Mouse (Mus musculus) left cerebral cortex, adult 8-10 months (tissue): Measurements from ENCODE around the gene Gm10282. TPM values are rescaled to one million over a fixed set of nuclear protein-coding genes. Genes with fewer than 3 reads are reported as not detected.

Source experiments
- DNase-seq, 2 experiments: peaks; one replicate each; pipeline ENCODE4 v3.0.0; 2022; ENCODE audit warnings: low spot score in 2 of 2
- total RNA-seq, 4 experiments: library from RNA; stranded (reverse); gene quantifications; 2 replicates each; pipeline ENCODE4 v1.2.4; 2022

Gene Gm10282
- total RNA-seq, 4 experiments from 2014 or later = 5.1 to 8.2 (median 6.0) TPM

- no peak for DNase-seq
These were observed 19.1 kb upstream of the Gm10282 start for GRCm38 (mm10) chr8:72324036-72324706.

GRCm38 (mm10) chr8:72323131-72323725, 18.2 kb upstream of the Gm10282 start:
- DNase-seq = no peak

GRCm38 (mm10) chr8:72322471-72322889, 17.4 kb upstream of the Gm10282 start:
- DNase-seq = no peak

- DNase-seq = no peak
These were observed 16.8 kb upstream of the Gm10282 start for GRCm38 (mm10) chr8:72321635-72322441.

GRCm38 (mm10) chr8:72320803-72321583, 15.9 kb upstream of the Gm10282 start:
- no peak for DNase-seq

- DNase-seq = no peak
These were observed 15.1 kb upstream of the Gm10282 start for GRCm38 (mm10) chr8:72319921-72320802.

- DNase-seq = peak in 1 of 2 experiments; percentile 9
These were observed 14.3 kb upstream of the Gm10282 start for GRCm38 (mm10) chr8:72319397-72319796.

- peak; percentile 54 to 85 for DNase-seq
These were observed 13.8 kb upstream of the Gm10282 start, which contains the start of gene Klf2 for GRCm38 (mm10) chr8:72318801-72319322. Gene Klf2, plus strand, starts transcription at chr8:72319033.

GRCm38 (mm10) chr8:72317741-72318301, 12.8 kb upstream of the Gm10282 start:
- no peak for DNase-seq

GRCm38 (mm10) chr8:72316053-72316695, 11.1 kb upstream of the Gm10282 start:
- no peak for DNase-seq

GRCm38 (mm10) chr8:72312926-72313518, 8.0 kb upstream of the Gm10282 start:
- DNase-seq = no peak

GRCm38 (mm10) chr8:72310849-72311506, 5.9 kb upstream of the Gm10282 start:
- DNase-seq = peak; percentile 36 to 84

- no peak for DNase-seq
These were observed 3.2 kb upstream of the Gm10282 start for GRCm38 (mm10) chr8:72308276-72308675.

GRCm38 (mm10) chr8:72306913-72307312, 1.9 kb upstream of the Gm10282 start:
- no peak for DNase-seq

GRCm38 (mm10) chr8:72303633-72304032, 1.4 kb downstream of the Gm10282 start:
- DNase-seq = no peak

- DNase-seq = no peak
These were observed 2.0 kb downstream of the Gm10282 start for GRCm38 (mm10) chr8:72302986-72303612.

- DNase-seq = no peak
These were observed 3.6 kb downstream of the Gm10282 start for GRCm38 (mm10) chr8:72301497-72301896.
